Mouse (Mus musculus): ENCODE data around the gene C130073F10Rik.

GRCm38 (mm10) chr4:101850908-101851307 lies 42.7 kb downstream of the C130073F10Rik start:
- no peak for TF ChIP-seq POLR2A (IDR thresholded peaks at IDR 0.05; ENCODE audit: extremely low read depth, insufficient read depth, low read length)
- no peak for TF ChIP-seq CTCF (IDR thresholded peaks at IDR 0.05; ENCODE audit: low read depth, low read length)
